Mouse (Mus musculus) heart, embryonic 10.5 days (tissue): ENCODE measurements around the gene Fnbp4. TPM values are rescaled to one million over a fixed set of nuclear protein-coding genes. Genes with fewer than 3 reads are reported as not detected.

Source experiments
- polyA plus RNA-seq: library from polyadenylated mRNA; unstranded; fragments of >200 nt; fragmentation: Nextera tagmentation; extraction: Ambion mirVana; gene quantifications from 2 replicates; pipeline ENCODE4 v1.2.1, GENCODE M21; 2016

Fnbp4 gene
- polyA plus RNA-seq, 1 experiment from 2014 or later: 81.8 TPM

Other genes with a start within 250 kb of the Fnbp4 start
- 1.1 and 2.4 TPM in 2 replicates for gene Ptprj, start 164.7 kb upstream of the Fnbp4 start, polyA plus RNA-seq
- 45.3 and 49.2 TPM in 2 replicates for gene Nup160, start 68.2 kb upstream of the Fnbp4 start, polyA plus RNA-seq
- 0.51 and 0.92 TPM in 2 replicates for gene Agbl2, start 37.4 kb downstream of the Fnbp4 start, polyA plus RNA-seq
- 252 and 254 TPM in 2 replicates for gene Mtch2, start 101.8 kb downstream of the Fnbp4 start, polyA plus RNA-seq
- gene C1qtnf4, start 140.5 kb downstream of the Fnbp4 start, polyA plus RNA-seq: 8.6 and 11.1 TPM in 2 replicates
- 33.2 and 42.2 TPM in 2 replicates for gene Kbtbd4, start 159.4 kb downstream of the Fnbp4 start, polyA plus RNA-seq
- 276 and 329 TPM in 2 replicates for gene Ndufs3, start 159.5 kb downstream of the Fnbp4 start, polyA plus RNA-seq
- gene Celf1, start 195.0 kb downstream of the Fnbp4 start, polyA plus RNA-seq: 128 and 155 TPM in 2 replicates